Mouse (Mus musculus) B cell, adult 2 months (primary cell): Measurements from ENCODE around the gene Pdss2.

ENCODE experiments used
- DNase-seq, 2 experiments: peaks; one replicate each; pipeline ENCODE4 v3.0.0; 2022

Gene Pdss2

GRCm38 (mm10) chr10:43312658-43313417, 91.6 kb downstream of the Pdss2 start:
- no peak for DNase-seq

- DNase-seq = no peak
Measured at GRCm38 (mm10) chr10:43315228-43315627, 93.9 kb downstream of the Pdss2 start.

- DNase-seq = no peak
Measured at GRCm38 (mm10) chr10:43317327-43317951, 96.2 kb downstream of the Pdss2 start.

GRCm38 (mm10) chr10:43321019-43321418, 99.7 kb downstream of the Pdss2 start:
- DNase-seq = no peak

GRCm38 (mm10) chr10:43322446-43323178, 101.3 kb downstream of the Pdss2 start:
- no peak for DNase-seq

GRCm38 (mm10) chr10:43323386-43323785, 102.1 kb downstream of the Pdss2 start:
- DNase-seq = no peak

- no peak for DNase-seq
Measured at GRCm38 (mm10) chr10:43329813-43330212, 108.5 kb downstream of the Pdss2 start.

- DNase-seq = no peak
Measured at GRCm38 (mm10) chr10:43330691-43331090, 109.4 kb downstream of the Pdss2 start.

GRCm38 (mm10) chr10:43331931-43332701, 110.8 kb downstream of the Pdss2 start:
- DNase-seq = no peak

- no peak for DNase-seq
Measured at GRCm38 (mm10) chr10:43335874-43336273, 114.6 kb downstream of the Pdss2 start.

- DNase-seq = no peak
Measured at GRCm38 (mm10) chr10:43337110-43337509, 115.8 kb downstream of the Pdss2 start.

- peak; percentile 4 to 17 for DNase-seq
Measured at GRCm38 (mm10) chr10:43339811-43340210, 118.5 kb downstream of the Pdss2 start.

- DNase-seq = no peak
Measured at GRCm38 (mm10) chr10:43349718-43350117, 128.4 kb downstream of the Pdss2 start.

GRCm38 (mm10) chr10:43357884-43358283, 136.6 kb downstream of the Pdss2 start:
- no peak for DNase-seq

- DNase-seq = no peak
Measured at GRCm38 (mm10) chr10:43362947-43363346, 141.7 kb downstream of the Pdss2 start.

- no peak for DNase-seq
Measured at GRCm38 (mm10) chr10:43363431-43363851, 142.2 kb downstream of the Pdss2 start.

GRCm38 (mm10) chr10:43365909-43366308, 144.6 kb downstream of the Pdss2 start:
- no peak for DNase-seq

GRCm38 (mm10) chr10:43368611-43369010, 147.3 kb downstream of the Pdss2 start:
- DNase-seq = no peak

- DNase-seq = peak; percentile 53 to 59
Measured at GRCm38 (mm10) chr10:43372315-43372714, 151.0 kb downstream of the Pdss2 start.

GRCm38 (mm10) chr10:43373035-43373434, 151.7 kb downstream of the Pdss2 start:
- DNase-seq = no peak

- no peak for DNase-seq
Measured at GRCm38 (mm10) chr10:43373666-43374065, 152.4 kb downstream of the Pdss2 start.

GRCm38 (mm10) chr10:43375286-43375685, 154.0 kb downstream of the Pdss2 start:
- no peak for DNase-seq

- DNase-seq = no peak
Measured at GRCm38 (mm10) chr10:43376749-43377148, 155.5 kb downstream of the Pdss2 start.
